Mouse (Mus musculus): ENCODE data around the gene Ube2l3. TPM values are rescaled to one million over a fixed set of nuclear protein-coding genes. Genes with fewer than 3 reads are reported as not detected.
A peak's percentile ranks its signal among the peaks of the same experiment; 100 is the strongest.
"Not testable (repeated sequence)": the region's sequence is repeated elsewhere in the genome, so short reads cannot be mapped to it uniquely, and the experiment has no call there.

The Ube2l3 gene
- total and polyA plus RNA-seq, 2 experiments from 2014 or later: 127 to 330 TPM

DNA sequence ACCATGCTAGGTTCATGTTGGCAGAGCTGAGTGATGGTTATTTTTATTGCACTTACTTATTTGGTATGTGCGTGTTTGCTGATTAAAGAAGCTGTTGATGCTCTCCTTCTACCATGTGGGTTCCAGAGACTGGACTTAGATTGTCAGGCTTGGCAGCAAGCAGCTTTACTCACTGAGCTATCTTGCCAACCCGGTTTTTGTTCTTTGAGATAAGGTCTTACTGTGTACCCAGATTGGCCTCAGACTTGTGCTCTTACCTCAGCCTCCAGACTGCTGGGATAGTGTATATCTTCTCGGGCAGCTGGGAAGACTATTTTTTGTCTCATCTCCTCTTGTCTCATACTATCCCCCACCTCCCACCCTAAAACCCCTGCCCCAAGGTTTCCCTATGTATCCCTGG, 35.2 kb upstream of the Ube2l3 start:
- no peak for DNase-seq

DNA sequence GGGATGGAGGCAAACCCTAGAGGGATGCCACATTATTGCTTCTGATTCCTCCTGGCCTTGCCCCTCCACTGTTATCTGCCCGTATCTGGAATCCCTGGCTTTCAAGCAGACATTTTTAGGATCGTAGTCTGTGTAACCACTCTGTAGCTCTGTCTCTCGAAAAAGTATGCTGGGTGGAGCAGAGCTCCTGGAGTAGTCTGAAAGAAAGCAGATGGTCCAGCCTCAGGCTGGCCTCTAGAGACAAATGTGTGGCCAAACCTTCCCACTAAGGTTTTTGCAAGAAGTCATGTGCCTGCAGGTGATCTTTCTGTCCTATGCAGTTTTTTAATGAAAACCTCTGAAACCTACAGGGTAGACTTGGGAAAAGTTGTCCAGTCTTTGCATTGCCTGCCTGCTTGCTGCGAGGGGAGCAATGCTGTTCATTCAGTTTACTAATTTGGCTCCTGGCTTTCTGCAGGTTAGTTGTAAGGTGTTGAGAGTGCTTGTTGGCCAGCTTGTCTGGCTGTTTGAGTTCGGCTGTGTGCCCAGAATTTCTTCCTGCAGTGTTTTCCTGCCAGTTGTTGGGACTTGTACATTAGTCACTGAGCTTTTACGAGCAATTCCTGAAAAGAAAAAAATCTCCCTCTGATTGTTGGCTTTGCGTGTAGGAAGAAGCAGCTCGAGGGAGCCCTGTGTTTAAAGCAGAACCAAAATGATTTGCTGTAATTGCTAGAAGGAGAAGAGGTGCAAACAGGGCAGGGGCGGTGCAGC, 32.6 kb upstream of the Ube2l3 start:
- ATAC-seq (no peak), DNase-seq (peak; percentile 24)
- TF ChIP-seq CTCF (IDR thresholded peaks at IDR 0.05; ENCODE audit: low read depth): no peak
- WGBS: 29% methylated on average over 9 of the region's 9 CpGs
- peak overlapping the region; percentile 96 for H3K4me3 ChIP-seq (ENCODE audit: low read depth, low read length)
- peaks cover 13% of the 10 kb centered on the region for H3K4me1 ChIP-seq (ENCODE audit: insufficient read depth)
- no peak overlapping the region for H3K27ac ChIP-seq (ENCODE audit: low read depth, low read length)
- peak overlapping the region; percentile 84 for H3K4me2 ChIP-seq (ENCODE audit: low read depth)
- no peaks in the 10 kb centered on the region for H3K9me3 ChIP-seq (ENCODE audit: low read length)
- peak overlapping the region; percentile 95 for H3K9ac ChIP-seq
- no peaks in the 10 kb centered on the region for H3K36me3 ChIP-seq (ENCODE audit: insufficient read depth)
- H3K27me3 ChIP-seq (ENCODE audit: insufficient read depth, low read length): no peaks in the 10 kb centered on the region

More for the DNA sequence above, 35.2 kb upstream of the Ube2l3 start:
- H3K4me2 ChIP-seq (ENCODE audit: low read depth): no peak overlapping the region
- H3K27ac ChIP-seq (ENCODE audit: low read depth, low read length): no peak overlapping the region
- H3K9me3 ChIP-seq (ENCODE audit: low read length): no peaks in the 10 kb centered on the region
- H3K36me3 ChIP-seq (ENCODE audit: insufficient read depth): no peaks in the 10 kb centered on the region
- H3K9ac ChIP-seq: no peak overlapping the region
- no peak for TF ChIP-seq CTCF (IDR thresholded peaks at IDR 0.05; ENCODE audit: low read depth)
- no peak overlapping the region for H3K4me3 ChIP-seq (ENCODE audit: low read depth, low read length)
- peaks cover 13% of the 10 kb centered on the region for H3K4me1 ChIP-seq (ENCODE audit: insufficient read depth)
- no peaks in the 10 kb centered on the region for H3K27me3 ChIP-seq (ENCODE audit: insufficient read depth, low read length)
- WGBS: 87% methylated on average over 3 of the region's 3 CpGs
- no peak for ATAC-seq

DNA sequence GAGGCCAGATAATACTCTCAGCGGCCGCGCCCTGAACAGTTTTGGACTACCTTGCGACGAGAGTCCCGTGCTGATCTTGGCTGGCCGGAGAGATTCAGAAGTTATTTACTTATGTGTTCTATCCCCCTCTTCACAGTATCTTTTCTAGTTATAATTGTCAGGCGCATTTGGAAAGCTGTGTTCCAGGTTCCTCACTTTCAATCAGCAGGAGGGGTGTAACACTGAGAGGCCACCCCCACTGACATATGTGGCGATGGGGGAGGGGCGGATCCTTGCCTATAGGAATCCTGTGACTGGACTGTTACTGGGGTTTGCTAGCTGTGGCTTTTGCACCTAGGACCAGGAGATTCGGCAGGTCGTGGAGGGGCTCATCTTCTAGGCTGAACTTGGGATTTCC, 32.0 kb upstream of the Ube2l3 start:
- peak overlapping the region; percentile 95 for H3K9ac ChIP-seq
- peak overlapping the region; percentile 95 for H3K27ac ChIP-seq (ENCODE audit: low read depth, low read length)
- H3K4me3 ChIP-seq (ENCODE audit: low read depth, low read length): peak overlapping the region; percentile 96
- H3K36me3 ChIP-seq (ENCODE audit: insufficient read depth): no peaks in the 10 kb centered on the region
- H3K4me1 ChIP-seq (ENCODE audit: insufficient read depth): peaks cover 13% of the 10 kb centered on the region
- no peak for ATAC-seq
- peak; percentile 41 for DNase-seq
- peak overlapping the region; percentile 84 for H3K4me2 ChIP-seq (ENCODE audit: low read depth)
- no peaks in the 10 kb centered on the region for H3K27me3 ChIP-seq (ENCODE audit: insufficient read depth, low read length)
- no peak for TF ChIP-seq CTCF (IDR thresholded peaks at IDR 0.05; ENCODE audit: low read depth)
- 2% methylated on average over 12 of the region's 12 CpGs for WGBS
- no peaks in the 10 kb centered on the region for H3K9me3 ChIP-seq (ENCODE audit: low read length)

DNA sequence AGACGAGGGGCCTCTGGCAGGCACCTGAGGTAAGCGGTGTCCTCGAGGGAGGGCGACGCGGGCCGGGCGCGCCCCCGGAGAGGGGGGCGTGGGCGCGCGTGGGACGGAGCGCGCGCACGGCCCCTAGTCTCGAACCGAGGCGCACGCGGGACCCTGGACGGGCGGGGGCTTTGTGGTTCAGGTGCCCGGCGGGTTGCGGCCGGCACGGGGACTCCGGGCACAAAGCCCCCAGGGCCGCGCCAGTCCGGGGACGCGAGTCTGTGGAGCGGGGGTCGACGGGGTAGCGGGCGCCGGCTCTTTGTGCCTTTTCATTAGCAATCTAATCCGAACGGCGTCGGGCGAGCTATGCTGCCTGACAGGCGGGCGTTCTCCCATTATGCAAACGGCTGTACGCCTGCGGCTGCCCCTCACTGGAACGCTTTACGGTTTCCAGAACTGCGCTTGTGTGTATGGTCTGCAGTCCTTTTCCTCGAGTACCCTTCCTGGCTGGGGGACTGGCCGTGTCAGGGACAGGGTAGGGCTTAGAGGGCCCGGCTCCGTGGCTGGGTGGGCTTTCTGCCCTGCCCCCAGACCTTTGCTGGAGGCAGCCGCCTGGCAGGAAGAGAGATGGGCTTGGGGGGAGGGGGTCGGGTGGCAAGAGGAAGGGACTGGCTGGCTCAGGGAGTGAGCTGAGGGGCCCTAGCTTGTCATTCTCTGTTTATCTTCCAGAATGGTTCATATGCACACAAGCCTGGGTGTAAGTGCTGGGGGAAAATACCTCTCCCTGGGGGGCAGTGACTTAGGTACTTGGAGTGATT, 31.5 kb upstream of the Ube2l3 start:
- Histone ChIP-seq H3K4me3 (ENCODE audit: low read depth, low read length) (peak overlapping the region; percentile 96), H3K9ac (peak overlapping the region; percentile 95), H3K4me1 (ENCODE audit: insufficient read depth) (peaks cover 13% of the 10 kb centered on the region), H3K27me3 (ENCODE audit: insufficient read depth, low read length) (no peaks in the 10 kb centered on the region), H3K9me3 (ENCODE audit: low read length) (no peaks in the 10 kb centered on the region), H3K36me3 (ENCODE audit: insufficient read depth) (no peaks in the 10 kb centered on the region), H3K4me2 (ENCODE audit: low read depth) (peak overlapping the region; percentile 84), H3K27ac (ENCODE audit: low read depth, low read length) (peak overlapping the region; percentile 95)
- no peak for TF ChIP-seq CTCF (IDR thresholded peaks at IDR 0.05; ENCODE audit: low read depth)
- ATAC-seq (peak; percentile 79), DNase-seq (peak; percentile 79)
- under 1% methylated on average over 56 of the region's 62 CpGs for WGBS

DNA sequence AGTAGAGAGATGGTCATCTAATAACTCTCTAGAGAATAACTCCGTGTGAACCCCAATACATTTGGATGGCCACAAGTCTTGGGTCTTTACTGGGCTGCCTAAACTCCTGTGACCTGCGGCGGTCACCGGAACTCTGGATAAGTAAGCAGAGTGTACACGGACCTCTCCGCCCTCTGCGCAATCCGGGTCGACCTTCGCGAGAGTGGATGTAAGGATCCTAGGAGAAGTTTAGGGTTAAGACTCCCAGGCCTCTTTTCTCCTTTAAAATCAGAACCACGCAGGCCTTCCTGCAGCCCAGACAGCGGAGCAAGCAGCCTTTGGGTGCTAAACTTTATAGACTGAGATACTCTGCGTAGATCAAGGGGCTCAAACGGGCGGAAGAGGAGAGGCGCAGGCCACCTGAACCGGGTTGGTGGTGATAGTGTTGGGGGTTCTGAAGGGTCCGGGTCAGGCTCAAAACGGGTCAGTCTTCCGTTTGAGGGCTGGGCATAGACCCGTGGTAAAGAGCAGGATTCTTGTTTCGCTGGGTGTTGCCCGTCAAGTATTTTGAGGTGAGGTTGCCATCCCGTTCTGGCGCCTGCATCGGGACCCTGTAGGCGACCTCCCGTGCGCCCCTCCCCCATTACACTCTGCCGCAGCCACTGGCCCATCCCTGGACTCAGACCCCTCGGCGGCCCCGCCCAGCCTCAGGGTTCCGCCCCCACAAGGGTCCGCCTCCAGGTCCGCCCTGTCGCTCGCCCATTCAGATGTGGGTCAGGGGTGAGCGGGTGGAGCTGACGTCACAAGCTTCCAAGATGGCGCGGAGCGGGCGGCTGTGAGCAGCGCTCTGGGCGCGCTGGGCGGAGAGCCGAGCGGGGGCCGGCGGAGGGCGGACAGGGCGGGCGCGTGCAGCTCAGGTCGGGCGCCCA, 30.6 kb upstream of the Ube2l3 start, which contains the start of gene Hic2:
Gene Hic2 (plus strand): TSS at position 779 of the 908 bp plus-strand sequence.
- no peak for TF ChIP-seq CTCF (IDR thresholded peaks at IDR 0.05; ENCODE audit: low read depth)
- peak within 1 kb of the TSS; percentile 95 for H3K9ac ChIP-seq
- H3K4me2 ChIP-seq (ENCODE audit: low read depth): peak within 1 kb of the TSS; percentile 84
- H3K27me3 ChIP-seq (ENCODE audit: insufficient read depth, low read length): no peaks in the 10 kb centered on the region
- no peaks in the 10 kb centered on the region for H3K9me3 ChIP-seq (ENCODE audit: low read length)
- H3K4me3 ChIP-seq (ENCODE audit: low read depth, low read length): peak within 1 kb of the TSS; percentile 96
- DNase-seq: peak; percentile 92
- H3K4me1 ChIP-seq (ENCODE audit: insufficient read depth): peaks cover 13% of the 10 kb centered on the region
- WGBS: 2% methylated on average over 57 of the region's 59 CpGs
- H3K36me3 ChIP-seq (ENCODE audit: insufficient read depth): no peaks in the 10 kb centered on the region
- H3K27ac ChIP-seq (ENCODE audit: low read depth, low read length): peak within 1 kb of the TSS; percentile 95
- ATAC-seq: peak; percentile 96

DNA sequence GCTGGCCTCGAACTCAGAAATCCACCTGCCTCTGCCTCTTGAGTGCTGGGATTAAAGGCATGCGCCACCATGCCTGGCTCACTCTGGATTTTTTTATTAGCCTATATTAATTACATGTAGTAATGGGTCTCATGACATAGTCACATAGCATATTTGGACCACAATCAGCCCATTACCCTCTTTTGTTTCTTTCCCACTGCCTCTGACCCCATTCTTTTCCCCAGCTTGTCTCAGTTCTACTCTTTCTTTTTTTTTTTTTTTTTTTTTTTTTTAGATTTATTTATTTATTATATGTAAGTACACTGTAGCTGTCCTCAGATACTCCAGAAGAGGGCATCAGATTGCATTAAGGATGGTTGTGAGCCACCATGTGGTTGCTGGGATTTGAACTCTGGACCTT, 29.1 kb upstream of the Ube2l3 start:
- H3K9me3 ChIP-seq (ENCODE audit: low read length); H3K27me3 ChIP-seq (ENCODE audit: insufficient read depth, low read length); H3K27ac ChIP-seq (ENCODE audit: low read depth, low read length); H3K4me2 ChIP-seq (ENCODE audit: low read depth); H3K36me3 ChIP-seq (ENCODE audit: insufficient read depth); H3K4me3 ChIP-seq (ENCODE audit: low read depth, low read length); ATAC-seq; DNase-seq; H3K9ac ChIP-seq: not testable (repeated sequence)
- H3K4me1 ChIP-seq (ENCODE audit: insufficient read depth): peaks cover 13% of the 10 kb centered on the region
- WGBS: 94% methylated on average over 2 of the region's 2 CpGs
